Mouse (Mus musculus): ENCODE data around the gene Arl2bp. TPM values are rescaled to one million over a fixed set of nuclear protein-coding genes. Genes with fewer than 3 reads are reported as not detected.

Arl2bp gene
- 303 TPM for polyA plus RNA-seq (2014; fragmentation: Illumina TruSeq; extraction: RNeasy Lipid Tissue Mini Kit (QIAGEN cat#74804); ENCODE audit: low read depth, low replicate concordance)

DNA sequence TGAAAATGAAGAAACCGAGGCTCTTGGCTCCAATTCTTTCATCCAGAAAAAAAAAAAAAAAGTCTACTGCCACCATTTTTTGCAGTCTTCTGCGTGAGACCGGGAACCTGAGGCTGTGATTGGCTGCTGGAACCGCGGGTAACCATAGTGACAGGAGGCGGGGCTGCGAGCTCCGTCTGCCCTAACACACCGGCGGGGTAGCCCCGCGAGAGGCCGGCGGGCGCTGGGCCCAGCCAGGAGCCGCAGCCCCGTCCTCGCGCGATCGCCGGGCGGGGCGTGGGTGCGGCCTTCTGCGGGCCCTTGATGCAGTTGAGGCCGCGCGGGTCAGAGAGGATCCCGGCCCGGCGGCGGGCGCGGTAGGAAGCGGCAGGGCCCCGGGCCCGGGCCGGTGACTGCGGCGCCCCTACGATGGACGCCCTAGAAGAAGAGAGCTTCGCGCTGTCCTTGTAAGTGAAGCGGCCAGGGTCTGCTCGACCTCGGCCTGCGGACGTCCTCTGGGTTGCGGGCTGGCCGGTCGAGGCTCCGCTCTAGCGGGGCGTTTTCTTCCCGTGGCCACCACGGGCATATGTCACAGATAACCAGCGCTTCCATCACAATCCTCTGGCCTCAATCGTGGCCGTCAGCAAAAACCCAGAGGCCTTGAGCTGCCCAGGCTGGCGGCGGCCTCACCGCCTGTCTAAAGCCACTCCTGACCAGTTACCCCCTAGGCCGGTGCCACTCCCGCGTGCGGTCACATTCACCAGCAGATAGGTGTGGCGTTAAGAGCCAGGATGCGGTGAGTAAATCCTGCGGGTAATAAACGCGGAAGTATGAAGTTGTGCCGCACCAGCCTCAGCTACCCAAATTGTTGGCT, at the start of gene Arl2bp:
Arl2bp (plus strand) TSS at position 145 of the 853 bp plus-strand sequence.

DNA sequence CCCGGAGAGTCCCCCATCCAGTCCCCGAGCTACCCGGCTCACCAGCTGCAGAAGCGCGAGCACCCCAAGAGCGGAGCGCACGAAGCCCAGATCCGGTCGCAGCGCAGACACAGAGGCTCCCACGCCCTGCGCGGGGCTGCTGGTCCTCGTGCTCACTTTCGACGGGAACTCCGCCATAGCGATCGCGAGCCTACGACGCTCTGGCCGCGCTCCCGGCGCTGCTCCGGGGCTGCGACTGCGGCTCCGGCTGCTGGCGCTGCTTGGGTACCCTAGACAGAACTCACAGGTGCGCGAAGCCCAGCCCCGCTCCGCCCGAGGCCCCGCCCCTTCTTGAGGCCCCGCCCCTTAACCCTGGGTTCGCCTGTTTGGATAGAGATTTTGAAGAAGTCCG, 29.6 kb downstream of the Arl2bp start, which contains the start of gene Pllp:
Pllp (minus strand) TSS at position 285 of the 391 bp plus-strand sequence.

Other genes with a start within 250 kb of the Arl2bp start
- gene Nlrc5, start 232.2 kb upstream of the Arl2bp start, polyA plus RNA-seq (2014; fragmentation: Illumina TruSeq; extraction: RNeasy Lipid Tissue Mini Kit (QIAGEN cat#74804); ENCODE audit: low read depth, low replicate concordance): 7.6 TPM
- gene Cpne2, start 133.6 kb upstream of the Arl2bp start, polyA plus RNA-seq (2014; fragmentation: Illumina TruSeq; extraction: RNeasy Lipid Tissue Mini Kit (QIAGEN cat#74804); ENCODE audit: low read depth, low replicate concordance): 7.1 TPM
- gene Rspry1, start 64.7 kb upstream of the Arl2bp start, polyA plus RNA-seq (2014; fragmentation: Illumina TruSeq; extraction: RNeasy Lipid Tissue Mini Kit (QIAGEN cat#74804); ENCODE audit: low read depth, low replicate concordance): 47.7 TPM
- 66.5 TPM for gene Fam192a, start 64.6 kb upstream of the Arl2bp start, polyA plus RNA-seq (2014; fragmentation: Illumina TruSeq; extraction: RNeasy Lipid Tissue Mini Kit (QIAGEN cat#74804); ENCODE audit: low read depth, low replicate concordance)
- gene Pllp, start 29.7 kb downstream of the Arl2bp start, polyA plus RNA-seq (2014; fragmentation: Illumina TruSeq; extraction: RNeasy Lipid Tissue Mini Kit (QIAGEN cat#74804); ENCODE audit: low read depth, low replicate concordance): not detected
- gene Ccl22, start 79.0 kb downstream of the Arl2bp start, polyA plus RNA-seq (2014; fragmentation: Illumina TruSeq; extraction: RNeasy Lipid Tissue Mini Kit (QIAGEN cat#74804); ENCODE audit: low read depth, low replicate concordance): not detected
- gene Cx3cl1, start 105.4 kb downstream of the Arl2bp start, polyA plus RNA-seq (2014; fragmentation: Illumina TruSeq; extraction: RNeasy Lipid Tissue Mini Kit (QIAGEN cat#74804); ENCODE audit: low read depth, low replicate concordance): 2.1 TPM
- gene Ccl17, start 143.9 kb downstream of the Arl2bp start, polyA plus RNA-seq (2014; fragmentation: Illumina TruSeq; extraction: RNeasy Lipid Tissue Mini Kit (QIAGEN cat#74804); ENCODE audit: low read depth, low replicate concordance): not detected
- 23.5 TPM for gene Coq9, start 171.7 kb downstream of the Arl2bp start, polyA plus RNA-seq (2014; fragmentation: Illumina TruSeq; extraction: RNeasy Lipid Tissue Mini Kit (QIAGEN cat#74804); ENCODE audit: low read depth, low replicate concordance)
- gene Ciapin1, start 171.8 kb downstream of the Arl2bp start, polyA plus RNA-seq (2014; fragmentation: Illumina TruSeq; extraction: RNeasy Lipid Tissue Mini Kit (QIAGEN cat#74804); ENCODE audit: low read depth, low replicate concordance): 6.9 TPM
- 6.4 TPM for gene Polr2c, start 190.8 kb downstream of the Arl2bp start, polyA plus RNA-seq (2014; fragmentation: Illumina TruSeq; extraction: RNeasy Lipid Tissue Mini Kit (QIAGEN cat#74804); ENCODE audit: low read depth, low replicate concordance)
- gene Dok4, start 209.7 kb downstream of the Arl2bp start, polyA plus RNA-seq (2014; fragmentation: Illumina TruSeq; extraction: RNeasy Lipid Tissue Mini Kit (QIAGEN cat#74804); ENCODE audit: low read depth, low replicate concordance): 1.5 TPM